Mouse (Mus musculus) heart, embryonic 12.5 days (tissue): Measurements from ENCODE around the gene Dapk1. TPM values are rescaled to one million over a fixed set of nuclear protein-coding genes. Genes with fewer than 3 reads are reported as not detected.
A peak's percentile ranks its signal among the peaks of the same experiment; 100 is the strongest.

Experiments
- ATAC-seq: fragments of 200-750 bp; cut with Nextera tagmentation; 2 replicates; pipeline ENCODE4 v1.8.0; 2017; ENCODE audit warnings: moderate TSS enrichment, moderate library complexity; ENCODE audit not compliant: insufficient number of reproducible peaks, low FRiP score
- H3K27ac ChIP-seq: fragments of 300-500 bp; sonication (generic); 2 replicates; pipeline ENCODE4 v1.5.1; 2016; ENCODE audit warnings: mild to moderate bottlenecking, moderate library complexity; ENCODE audit not compliant: poor library complexity, severe bottlenecking
- H3K27me3 ChIP-seq: fragments of 300-500 bp; sonication (generic); replicated peaks from 2 replicates; pipeline ENCODE4 v1.6.1; 2016; ENCODE audit warnings: mild to moderate bottlenecking, moderate library complexity
- H3K36me3 ChIP-seq: fragments of 300-500 bp; sonication (generic); 2 replicates; pipeline ENCODE4 v1.6.1; 2016; ENCODE audit warnings: mild to moderate bottlenecking, moderate library complexity
- H3K4me1 ChIP-seq: fragments of 300-500 bp; sonication (generic); replicated peaks from 2 replicates; pipeline ENCODE4 v1.6.1; 2016; ENCODE audit warnings: mild to moderate bottlenecking
- H3K4me2 ChIP-seq: fragments of 300-500 bp; sonication (generic); 2 replicates; pipeline ENCODE4 v1.6.1; 2016; ENCODE audit warnings: mild to moderate bottlenecking, moderate library complexity
- H3K4me3 ChIP-seq: fragments of 300-500 bp; sonication (generic); 2 replicates; pipeline ENCODE4 v1.5.1; 2016; ENCODE audit warnings: mild to moderate bottlenecking
- H3K9ac ChIP-seq: fragments of 300-500 bp; sonication (generic); 2 replicates; pipeline ENCODE4 v1.6.1; 2016; ENCODE audit warnings: mild to moderate bottlenecking, moderate library complexity
- H3K9me3 ChIP-seq: fragments of 300-500 bp; sonication (generic); replicated peaks from 2 replicates; pipeline ENCODE4 v1.6.1; 2016; ENCODE audit warnings: mild to moderate bottlenecking, moderate library complexity
- WGBS: fragments of 180-500 bp; shearing (Covaris S2); methylation state at CpG from one replicate; pipeline ENCODE4 v1.1.7; 2016; 5-methylcytosine and 5-hydroxymethylcytosine counted together
- polyA plus RNA-seq: library from polyadenylated mRNA; unstranded; fragments of >200 nt; fragmentation: Nextera tagmentation; extraction: Ambion mirVana; gene quantifications from 2 replicates; pipeline ENCODE4 v1.2.1, GENCODE M21; 2016

Gene Dapk1
- polyA plus RNA-seq, 1 experiment from 2014 or later: 12.5 TPM

- no peaks in the 10 kb centered on the region for H3K27me3 ChIP-seq
- peaks cover 4% of the 10 kb centered on the region; the same call in 1 of the 2 replicates for H3K36me3 ChIP-seq
- no peak overlapping the region for H3K9ac ChIP-seq
- no peak overlapping the region for H3K4me2 ChIP-seq
- WGBS: 67% methylated on average over 10 of the region's 10 CpGs
- H3K4me3 ChIP-seq: no peak overlapping the region
- no peaks in the 10 kb centered on the region for H3K9me3 ChIP-seq
- no peak for ATAC-seq
- H3K27ac ChIP-seq: no peak overlapping the region
- peaks cover 7% of the 10 kb centered on the region for H3K4me1 ChIP-seq
Observed at GRCm38 (mm10) chr13:60717421-60717820, 115.7 kb downstream of the Dapk1 start.

- Histone ChIP-seq H3K9ac (no peak overlapping the region), H3K4me1 (peaks cover 8% of the 10 kb centered on the region), H3K36me3 (peaks cover 4% of the 10 kb centered on the region; the same call in 1 of the 2 replicates), H3K27ac (no peak overlapping the region), H3K27me3 (no peaks in the 10 kb centered on the region), H3K4me3 (no peak overlapping the region), H3K9me3 (no peaks in the 10 kb centered on the region), H3K4me2 (no peak overlapping the region)
- WGBS: 81% methylated on average over 10 of the region's 10 CpGs
- no peak for ATAC-seq
Observed at GRCm38 (mm10) chr13:60719581-60719980, 117.8 kb downstream of the Dapk1 start.

DNA sequence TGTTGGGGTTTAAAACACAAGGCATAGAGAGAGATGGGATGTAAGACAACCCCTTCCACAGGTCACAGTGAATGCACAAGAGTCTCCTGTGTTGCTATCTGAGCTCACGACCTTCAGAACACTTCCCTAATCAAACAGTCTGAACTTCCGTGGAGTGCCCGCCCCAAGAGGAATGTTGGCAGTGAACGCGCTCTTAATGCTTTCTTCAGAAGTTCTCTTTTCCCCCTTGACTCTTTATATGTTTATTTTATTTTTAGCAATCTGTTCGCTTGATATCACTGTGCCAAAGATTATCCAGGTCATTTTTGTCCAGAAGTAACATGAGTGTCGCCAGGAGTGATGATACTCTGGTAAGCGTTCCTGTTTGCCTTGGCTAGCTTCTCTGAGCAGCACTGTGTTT lies 121.0 kb downstream of the Dapk1 start:
- H3K27ac ChIP-seq: no peak overlapping the region
- 29% methylated on average over 8 of the region's 8 CpGs for WGBS
- H3K4me2 ChIP-seq: no peak overlapping the region
- peaks cover 8% of the 10 kb centered on the region for H3K4me1 ChIP-seq
- no peak overlapping the region for H3K4me3 ChIP-seq
- H3K36me3 ChIP-seq: peaks cover 17% of the 10 kb centered on the region
- no peak for ATAC-seq
- H3K9me3 ChIP-seq: no peaks in the 10 kb centered on the region
- no peaks in the 10 kb centered on the region for H3K27me3 ChIP-seq
- H3K9ac ChIP-seq: no peak overlapping the region

- Histone ChIP-seq H3K9ac (no peak overlapping the region), H3K9me3 (no peaks in the 10 kb centered on the region), H3K27ac (no peak overlapping the region), H3K4me1 (peaks cover 12% of the 10 kb centered on the region), H3K36me3 (peaks cover 25% of the 10 kb centered on the region), H3K4me2 (no peak overlapping the region), H3K27me3 (no peaks in the 10 kb centered on the region), H3K4me3 (no peak overlapping the region)
- 78% methylated on average over 9 of the region's 9 CpGs for WGBS
- ATAC-seq: no peak
Observed at GRCm38 (mm10) chr13:60728276-60729054, 126.7 kb downstream of the Dapk1 start.

- Histone ChIP-seq H3K27ac (no peak overlapping the region), H3K4me3 (no peak overlapping the region), H3K36me3 (peaks cover 25% of the 10 kb centered on the region), H3K9ac (no peak overlapping the region; the same call in 1 of the 2 replicates), H3K9me3 (no peaks in the 10 kb centered on the region), H3K4me1 (peaks cover 15% of the 10 kb centered on the region), H3K4me2 (no peak overlapping the region), H3K27me3 (no peaks in the 10 kb centered on the region)
- 45% methylated on average over 3 of the region's 3 CpGs for WGBS
- ATAC-seq: no peak
Observed at GRCm38 (mm10) chr13:60729055-60729402, 127.3 kb downstream of the Dapk1 start.

DNA sequence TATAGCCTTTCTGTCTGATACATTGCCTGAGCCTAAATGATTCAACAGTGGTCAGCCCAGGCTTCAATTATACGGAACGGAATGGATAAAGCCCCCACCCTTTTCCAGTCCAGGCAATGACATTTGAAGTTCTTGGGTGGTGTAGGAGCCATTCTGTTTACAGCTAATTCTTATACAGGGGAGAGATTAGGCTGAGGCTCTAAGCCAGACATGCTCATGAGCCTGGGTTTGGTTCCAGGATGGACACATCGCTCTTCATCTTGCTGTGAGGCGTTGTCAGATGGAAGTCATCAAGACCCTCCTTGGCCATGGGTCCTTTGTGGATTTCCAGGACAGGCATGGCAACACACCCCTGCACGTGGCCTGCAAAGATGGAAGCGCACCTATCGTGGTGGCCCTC lies 128.8 kb downstream of the Dapk1 start:
- Histone ChIP-seq H3K36me3 (peaks cover 20% of the 10 kb centered on the region), H3K4me2 (no peak overlapping the region), H3K27ac (no peak overlapping the region), H3K9me3 (no peaks in the 10 kb centered on the region), H3K9ac (no peak overlapping the region), H3K27me3 (no peaks in the 10 kb centered on the region), H3K4me3 (no peak overlapping the region), H3K4me1 (peaks cover 19% of the 10 kb centered on the region)
- no peak for ATAC-seq
- WGBS: 89% methylated on average over 7 of the region's 7 CpGs

GRCm38 (mm10) chr13:60731001-60731400 lies 129.3 kb downstream of the Dapk1 start:
- no peak overlapping the region for H3K9ac ChIP-seq
- no peak overlapping the region for H3K27ac ChIP-seq
- peaks cover 19% of the 10 kb centered on the region for H3K4me1 ChIP-seq
- no peak overlapping the region for H3K4me3 ChIP-seq
- no peak overlapping the region for H3K4me2 ChIP-seq
- H3K27me3 ChIP-seq: no peaks in the 10 kb centered on the region
- no peaks in the 10 kb centered on the region for H3K9me3 ChIP-seq
- 86% methylated on average over 3 of the region's 3 CpGs for WGBS
- ATAC-seq: no peak; the same call in 1 of the 2 replicates
- peaks cover 20% of the 10 kb centered on the region; the same call in 1 of the 2 replicates for H3K36me3 ChIP-seq

GRCm38 (mm10) chr13:60735306-60735705 lies 133.6 kb downstream of the Dapk1 start:
- WGBS: 87% methylated on average over 9 of the region's 9 CpGs
- ATAC-seq: no peak
- H3K36me3 ChIP-seq: peaks cover 20% of the 10 kb centered on the region

DNA sequence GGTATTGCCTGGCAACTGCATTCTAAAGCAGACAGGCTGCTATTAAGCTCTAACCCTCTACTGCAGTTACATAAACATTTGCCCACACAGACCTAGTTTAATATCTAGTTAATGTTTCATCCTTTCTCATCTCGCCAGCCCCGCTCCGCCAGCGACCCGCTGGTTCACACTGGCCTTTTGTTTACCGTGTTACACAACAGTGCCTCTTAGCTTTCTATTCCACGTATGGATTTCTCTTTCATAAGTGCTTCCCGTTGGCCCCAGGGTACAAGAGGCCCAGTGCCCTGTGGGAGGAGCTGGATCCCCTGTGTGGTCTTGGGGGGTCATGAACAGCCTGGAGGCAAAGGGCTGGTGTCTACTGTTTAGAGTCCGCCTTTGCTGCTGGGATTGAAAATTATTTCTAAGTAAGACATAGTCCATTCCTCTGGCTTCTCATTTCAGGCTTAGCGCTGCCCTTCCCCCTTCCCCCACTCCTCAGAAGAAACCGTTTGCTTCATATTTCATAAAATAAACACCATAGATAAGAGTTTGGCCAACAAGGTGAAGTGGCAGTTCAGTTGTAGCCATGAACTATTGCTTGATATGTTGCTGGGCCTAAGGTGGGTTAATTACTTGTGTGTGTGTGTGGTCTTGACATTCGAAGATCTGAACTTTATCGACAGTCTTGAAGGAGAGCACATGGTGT lies 134.8 kb downstream of the Dapk1 start:
- Histone ChIP-seq H3K4me3 (no peak overlapping the region), H3K9ac (no peak overlapping the region), H3K27me3 (no peaks in the 10 kb centered on the region), H3K9me3 (0 out of 2 replicates have a peak, but pooled peaks cover 5% of the 10 kb centered on the region), H3K4me2 (no peak overlapping the region), H3K27ac (no peak overlapping the region), H3K4me1 (peaks cover 15% of the 10 kb centered on the region; the same call in 1 of the 2 replicates), H3K36me3 (peaks cover 14% of the 10 kb centered on the region)
- WGBS: 87% methylated on average over 13 of the region's 13 CpGs
- no peak for ATAC-seq

More at GRCm38 (mm10) chr13:60735306-60735705, 133.6 kb downstream of the Dapk1 start:
- Histone ChIP-seq H3K27me3 (no peaks in the 10 kb centered on the region), H3K27ac (no peak overlapping the region), H3K9me3 (0 out of 2 replicates have a peak, but pooled peaks cover 5% of the 10 kb centered on the region), H3K4me3 (no peak overlapping the region), H3K4me2 (no peak overlapping the region), H3K9ac (no peak overlapping the region), H3K4me1 (peaks cover 15% of the 10 kb centered on the region; the same call in 1 of the 2 replicates)

DNA sequence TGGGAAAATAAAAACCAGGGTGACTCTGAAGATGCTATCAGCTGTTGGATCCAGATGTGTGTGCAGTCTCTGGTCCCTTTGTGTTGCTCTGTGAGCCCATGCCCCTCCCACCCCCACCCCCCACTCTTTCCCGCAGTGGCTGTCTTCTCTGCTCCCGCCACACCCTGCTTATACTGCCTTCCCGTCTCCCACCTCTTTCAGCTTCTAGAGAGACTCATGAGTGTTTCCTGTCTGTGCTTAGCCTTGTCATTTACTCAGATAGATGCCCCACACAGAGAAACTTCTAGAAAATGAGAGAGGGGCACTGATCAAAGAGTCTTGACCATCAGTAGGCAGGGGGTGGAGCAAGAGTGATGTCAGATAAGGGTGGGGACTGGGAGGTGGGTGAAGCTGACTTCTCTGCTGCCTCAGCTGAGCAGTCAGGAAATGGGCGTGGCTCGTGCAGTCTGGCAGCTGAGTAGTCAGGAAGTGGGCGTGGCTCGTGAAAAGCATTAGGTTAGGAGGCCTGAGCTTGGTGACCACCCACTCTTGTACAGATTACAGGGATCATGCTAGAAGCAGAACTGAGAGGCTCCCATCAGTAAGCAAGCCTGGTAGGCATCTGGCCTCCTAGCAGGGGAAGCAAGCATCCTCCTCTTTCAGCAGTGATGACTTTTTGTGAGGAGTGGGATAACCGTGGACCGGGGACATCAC lies 136.0 kb downstream of the Dapk1 start:
- H3K36me3 ChIP-seq: peaks cover 9% of the 10 kb centered on the region
- peak; percentile 91 for ATAC-seq
- H3K9me3 ChIP-seq: 0 out of 2 replicates have a peak, but pooled peaks cover 5% of the 10 kb centered on the region
- H3K9ac ChIP-seq: no peak overlapping the region
- H3K4me3 ChIP-seq: no peak overlapping the region; the same call in 1 of the 2 replicates
- H3K4me1 ChIP-seq: peaks cover 22% of the 10 kb centered on the region
- peak overlapping the region; percentile 51 for H3K4me2 ChIP-seq
- H3K27ac ChIP-seq: peak overlapping the region; percentile 67
- no peaks in the 10 kb centered on the region for H3K27me3 ChIP-seq
- WGBS: 11% methylated on average over 9 of the region's 9 CpGs

GRCm38 (mm10) chr13:60738429-60738828 lies 136.7 kb downstream of the Dapk1 start:
- H3K36me3 ChIP-seq: peaks cover 9% of the 10 kb centered on the region
- peak overlapping the region; percentile 67 for H3K27ac ChIP-seq
- no peak overlapping the region for H3K4me3 ChIP-seq
- peak overlapping the region; percentile 51 for H3K4me2 ChIP-seq
- peaks cover 26% of the 10 kb centered on the region for H3K4me1 ChIP-seq
- no peaks in the 10 kb centered on the region for H3K27me3 ChIP-seq
- no peak overlapping the region for H3K9ac ChIP-seq
- ATAC-seq: peak; percentile 73
- 0 out of 2 replicates have a peak, but pooled peaks cover 5% of the 10 kb centered on the region for H3K9me3 ChIP-seq
- WGBS: 14% methylated on average over 9 of the region's 9 CpGs
